Mouse (Mus musculus): ENCODE results near the gene Zmiz1. TPM values are rescaled to one million over a fixed set of nuclear protein-coding genes. Genes with fewer than 3 reads are reported as not detected.

The Zmiz1 gene
- polyA plus RNA-seq, 1 experiment from 2014 or later: 91.0 TPM

GRCm38 (mm10) chr14:25616009-25616723 lies 157.2 kb downstream of the Zmiz1 start:
- no peaks in the 10 kb centered on the region for H3K27me3 ChIP-seq (ENCODE audit: control insufficient read depth, insufficient read depth, low read length)
- no peaks in the 10 kb centered on the region for H3K9me3 ChIP-seq (ENCODE audit: control insufficient read depth, low read length)
- 85% methylated on average over 15 of the region's 15 CpGs for WGBS
- no peak overlapping the region; the same call in 1 of the 2 replicates for H3K9ac ChIP-seq (replicated peaks; ENCODE audit: low read length)
- H3K4me1 ChIP-seq (ENCODE audit: control insufficient read depth, insufficient read depth, low read length): peaks cover 69% of the 10 kb centered on the region
- H3K4me3 ChIP-seq (replicated peaks; ENCODE audit: low read depth, low read length): no peak overlapping the region
- ATAC-seq (ENCODE audit: low FRiP score, low TSS enrichment) (no peak), DNase-seq (no peak)
- H3K4me2 ChIP-seq (ENCODE audit: low read length): no peak overlapping the region
- H3K27ac ChIP-seq (replicated peaks; ENCODE audit: low read depth, low read length): peak overlapping the region; percentile 13; the same call in 1 of the 2 replicates
- peaks cover 23% of the 10 kb centered on the region for H3K36me3 ChIP-seq (ENCODE audit: control insufficient read depth, insufficient read depth, low read length)

GRCm38 (mm10) chr14:25617264-25617663 lies 158.3 kb downstream of the Zmiz1 start:
- no peak overlapping the region for H3K9ac ChIP-seq (replicated peaks; ENCODE audit: low read length)
- H3K4me3 ChIP-seq (replicated peaks; ENCODE audit: low read depth, low read length): no peak overlapping the region
- no peaks in the 10 kb centered on the region for H3K9me3 ChIP-seq (ENCODE audit: control insufficient read depth, low read length)
- H3K36me3 ChIP-seq (ENCODE audit: control insufficient read depth, insufficient read depth, low read length): peaks cover 20% of the 10 kb centered on the region
- DNase-seq (no peak), ATAC-seq (ENCODE audit: low FRiP score, low TSS enrichment) (no peak)
- H3K4me2 ChIP-seq (ENCODE audit: low read length): no peak overlapping the region
- peaks cover 67% of the 10 kb centered on the region for H3K4me1 ChIP-seq (ENCODE audit: control insufficient read depth, insufficient read depth, low read length)
- no peak overlapping the region for H3K27ac ChIP-seq (replicated peaks; ENCODE audit: low read depth, low read length)
- 50% methylated on average over 4 of the region's 4 CpGs for WGBS
- no peaks in the 10 kb centered on the region for H3K27me3 ChIP-seq (ENCODE audit: control insufficient read depth, insufficient read depth, low read length)

GRCm38 (mm10) chr14:25619066-25619762 lies 160.2 kb downstream of the Zmiz1 start:
- H3K9me3 ChIP-seq (ENCODE audit: control insufficient read depth, low read length): no peaks in the 10 kb centered on the region
- H3K27me3 ChIP-seq (ENCODE audit: control insufficient read depth, insufficient read depth, low read length): no peaks in the 10 kb centered on the region
- peaks cover 25% of the 10 kb centered on the region for H3K36me3 ChIP-seq (ENCODE audit: control insufficient read depth, insufficient read depth, low read length)
- ATAC-seq (ENCODE audit: low FRiP score, low TSS enrichment): no peak
- peaks cover 65% of the 10 kb centered on the region for H3K4me1 ChIP-seq (ENCODE audit: control insufficient read depth, insufficient read depth, low read length)
- peak overlapping the region; percentile 67 for H3K27ac ChIP-seq (replicated peaks; ENCODE audit: low read depth, low read length)
- no peak for DNase-seq
- WGBS: 82% methylated on average over 4 of the region's 4 CpGs
- H3K9ac ChIP-seq (replicated peaks; ENCODE audit: low read length): no peak overlapping the region
- H3K4me2 ChIP-seq (ENCODE audit: low read length): no peak overlapping the region
- H3K4me3 ChIP-seq (replicated peaks; ENCODE audit: low read depth, low read length): no peak overlapping the region

- H3K27me3 ChIP-seq (ENCODE audit: control insufficient read depth, insufficient read depth, low read length): no peaks in the 10 kb centered on the region
- no peak overlapping the region for H3K9ac ChIP-seq (replicated peaks; ENCODE audit: low read length)
- H3K4me2 ChIP-seq (ENCODE audit: low read length): no peak overlapping the region
- H3K36me3 ChIP-seq (ENCODE audit: control insufficient read depth, insufficient read depth, low read length): peaks cover 22% of the 10 kb centered on the region
- H3K27ac ChIP-seq (replicated peaks; ENCODE audit: low read depth, low read length): 0 out of 2 replicates have a peak overlapping the region, but pooled peaks have one; percentile 17
- H3K4me1 ChIP-seq (ENCODE audit: control insufficient read depth, insufficient read depth, low read length): peaks cover 59% of the 10 kb centered on the region
- ATAC-seq (ENCODE audit: low FRiP score, low TSS enrichment): no peak
- no peak for DNase-seq
- H3K9me3 ChIP-seq (ENCODE audit: control insufficient read depth, low read length): no peaks in the 10 kb centered on the region
- 74% methylated on average over 4 of the region's 4 CpGs for WGBS
- H3K4me3 ChIP-seq (replicated peaks; ENCODE audit: low read depth, low read length): no peak overlapping the region
These were observed 161.8 kb downstream of the Zmiz1 start for GRCm38 (mm10) chr14:25620766-25621165.

GRCm38 (mm10) chr14:25623698-25624097 lies 164.7 kb downstream of the Zmiz1 start:
- H3K9ac ChIP-seq (replicated peaks; ENCODE audit: low read length): peak overlapping the region; percentile 31; the same call in 1 of the 2 replicates

GRCm38 (mm10) chr14:25624659-25625058 lies 165.7 kb downstream of the Zmiz1 start:
- ATAC-seq (ENCODE audit: low FRiP score, low TSS enrichment) (no peak), DNase-seq (no peak)
- peaks cover 45% of the 10 kb centered on the region for H3K4me1 ChIP-seq (ENCODE audit: control insufficient read depth, insufficient read depth, low read length)
- no peak overlapping the region for H3K4me2 ChIP-seq (ENCODE audit: low read length)
- 90% methylated on average over 6 of the region's 6 CpGs for WGBS
- peaks cover 28% of the 10 kb centered on the region for H3K36me3 ChIP-seq (ENCODE audit: control insufficient read depth, insufficient read depth, low read length)
- peak overlapping the region; percentile 80; the same call in 1 of the 2 replicates for H3K27ac ChIP-seq (replicated peaks; ENCODE audit: low read depth, low read length)
- H3K4me3 ChIP-seq (replicated peaks; ENCODE audit: low read depth, low read length): no peak overlapping the region
- no peak overlapping the region for H3K9ac ChIP-seq (replicated peaks; ENCODE audit: low read length)
- H3K27me3 ChIP-seq (ENCODE audit: control insufficient read depth, insufficient read depth, low read length): no peaks in the 10 kb centered on the region
- H3K9me3 ChIP-seq (ENCODE audit: control insufficient read depth, low read length): no peaks in the 10 kb centered on the region

More at GRCm38 (mm10) chr14:25623698-25624097, 164.7 kb downstream of the Zmiz1 start:
- Histone ChIP-seq H3K4me3 (replicated peaks; ENCODE audit: low read depth, low read length) (no peak overlapping the region), H3K27me3 (ENCODE audit: control insufficient read depth, insufficient read depth, low read length) (no peaks in the 10 kb centered on the region), H3K36me3 (ENCODE audit: control insufficient read depth, insufficient read depth, low read length) (peaks cover 30% of the 10 kb centered on the region), H3K4me1 (ENCODE audit: control insufficient read depth, insufficient read depth, low read length) (peaks cover 50% of the 10 kb centered on the region), H3K4me2 (ENCODE audit: low read length) (no peak overlapping the region), H3K9me3 (ENCODE audit: control insufficient read depth, low read length) (no peaks in the 10 kb centered on the region), H3K27ac (replicated peaks; ENCODE audit: low read depth, low read length) (peak overlapping the region; percentile 80)
- ATAC-seq (ENCODE audit: low FRiP score, low TSS enrichment) (no peak), DNase-seq (peak; percentile 43)
- WGBS: 40% methylated on average over 7 of the region's 7 CpGs

GRCm38 (mm10) chr14:25627599-25628255 lies 168.7 kb downstream of the Zmiz1 start:
- no peak overlapping the region for H3K4me3 ChIP-seq (replicated peaks; ENCODE audit: low read depth, low read length)
- peaks cover 28% of the 10 kb centered on the region for H3K36me3 ChIP-seq (ENCODE audit: control insufficient read depth, insufficient read depth, low read length)
- no peak overlapping the region for H3K9ac ChIP-seq (replicated peaks; ENCODE audit: low read length)
- DNase-seq: no peak
- no peak overlapping the region for H3K4me2 ChIP-seq (ENCODE audit: low read length)
- no peak for ATAC-seq (ENCODE audit: low FRiP score, low TSS enrichment)
- H3K4me1 ChIP-seq (ENCODE audit: control insufficient read depth, insufficient read depth, low read length): peaks cover 22% of the 10 kb centered on the region
- 89% methylated on average over 3 of the region's 3 CpGs for WGBS
- no peaks in the 10 kb centered on the region for H3K27me3 ChIP-seq (ENCODE audit: control insufficient read depth, insufficient read depth, low read length)
- H3K9me3 ChIP-seq (ENCODE audit: control insufficient read depth, low read length): no peaks in the 10 kb centered on the region
- H3K27ac ChIP-seq (replicated peaks; ENCODE audit: low read depth, low read length): no peak overlapping the region

GRCm38 (mm10) chr14:25628448-25629099 lies 169.6 kb downstream of the Zmiz1 start:
- no peak for ATAC-seq (ENCODE audit: low FRiP score, low TSS enrichment)
- Histone ChIP-seq H3K27me3 (ENCODE audit: control insufficient read depth, insufficient read depth, low read length) (no peaks in the 10 kb centered on the region), H3K27ac (replicated peaks; ENCODE audit: low read depth, low read length) (no peak overlapping the region), H3K9me3 (ENCODE audit: control insufficient read depth, low read length) (no peaks in the 10 kb centered on the region), H3K9ac (replicated peaks; ENCODE audit: low read length) (no peak overlapping the region), H3K36me3 (ENCODE audit: control insufficient read depth, insufficient read depth, low read length) (peaks cover 27% of the 10 kb centered on the region), H3K4me1 (ENCODE audit: control insufficient read depth, insufficient read depth, low read length) (peaks cover 22% of the 10 kb centered on the region), H3K4me2 (ENCODE audit: low read length) (no peak overlapping the region), H3K4me3 (replicated peaks; ENCODE audit: low read depth, low read length) (no peak overlapping the region)
- DNase-seq: no peak
- 92% methylated on average over 5 of the region's 5 CpGs for WGBS

Measured in midbrain, embryonic 14.5 days (tissue).